Mouse (Mus musculus) stomach, embryonic 14.5 days (tissue): ENCODE measurements at regions not wholly inside any gene's neighbourhood (a gene's known extent, or its start where the extent isn't known, plus 50 kb on each side); places are given as distances from the start of the nearest gene placed in this dataset.

Source experiments
- ATAC-seq: fragments of 200-750 bp; cut with Nextera tagmentation; 2 replicates; pipeline ENCODE4 v1.8.0; 2017; ENCODE audit warnings: low read depth, moderate TSS enrichment; ENCODE audit not compliant: insufficient number of reproducible peaks, insufficient read depth, low FRiP score
- H3K27ac ChIP-seq: fragments of 300-500 bp; sonication (generic); 2 replicates; pipeline ENCODE4 v1.5.1; 2014; ENCODE audit warnings: mild to moderate bottlenecking, low read length, moderate library complexity, mixed read lengths
- H3K27me3 ChIP-seq: fragments of 300-500 bp; sonication (generic); 2 replicates; pipeline ENCODE4 v1.6.1; 2014; ENCODE audit warnings: low read length, control low read depth, mixed read lengths; ENCODE audit not compliant: control insufficient read depth, insufficient read depth
- H3K36me3 ChIP-seq: fragments of 300-500 bp; sonication (generic); 2 replicates; pipeline ENCODE4 v1.6.1; 2014; ENCODE audit warnings: mild to moderate bottlenecking, control low read depth, low read length, moderate library complexity, mixed read lengths; ENCODE audit not compliant: control insufficient read depth, insufficient read depth
- H3K4me1 ChIP-seq: fragments of 300-500 bp; sonication (generic); 2 replicates; pipeline ENCODE4 v1.6.1; 2014; ENCODE audit warnings: low read length, control low read depth, mixed read lengths; ENCODE audit not compliant: control insufficient read depth, insufficient read depth
- H3K4me2 ChIP-seq: fragments of 300-500 bp; sonication (generic); replicated peaks from 2 replicates; pipeline ENCODE4 v1.6.1; 2014; ENCODE audit warnings: low read depth, low read length, control low read depth
- H3K4me3 ChIP-seq: fragments of 300-500 bp; sonication (generic); 2 replicates; pipeline ENCODE4 v1.5.1; 2014; ENCODE audit warnings: low read depth, low read length, control low read depth
- H3K9ac ChIP-seq: fragments of 300-500 bp; sonication (generic); replicated peaks from 2 replicates; pipeline ENCODE4 v1.6.1; 2014; ENCODE audit warnings: low read depth, mild to moderate bottlenecking, control low read depth, low read length, moderate library complexity, mixed read lengths
- H3K9me3 ChIP-seq: fragments of 300-500 bp; sonication (generic); 2 replicates; pipeline ENCODE4 v1.6.1; 2016; ENCODE audit warnings: low read depth, low read length, control low read depth; ENCODE audit not compliant: control insufficient read depth
- WGBS: fragments of 180-500 bp; shearing (Covaris S2); extraction: QIAGEN DNeasy Blood & Tissue Kit; methylation state at CpG from one replicate; pipeline ENCODE4 v1.1.7; 2014; 5-methylcytosine and 5-hydroxymethylcytosine counted together

DNA sequence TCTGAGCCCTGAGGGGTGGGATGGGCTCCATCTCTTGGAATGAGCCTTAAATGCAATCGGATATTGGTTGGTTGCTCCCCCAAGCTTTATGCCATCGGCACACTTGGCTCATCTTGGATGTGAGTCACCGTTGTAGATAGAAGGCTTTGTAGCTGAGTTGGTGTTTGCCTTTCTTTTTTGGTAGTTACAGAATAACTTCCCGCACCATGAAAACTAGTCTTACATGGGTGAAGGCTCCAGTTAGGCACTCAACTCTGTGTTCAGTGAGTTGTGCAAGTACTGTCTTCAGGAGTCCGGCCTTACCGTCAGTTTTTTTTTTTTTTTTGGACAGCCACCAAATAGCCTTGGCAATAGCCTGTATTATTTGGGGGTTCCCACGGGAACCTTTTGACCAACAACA, 170.3 kb downstream of the Snx10 start:
- H3K4me1 ChIP-seq: no peaks in the 10 kb centered on the region
- H3K4me2 ChIP-seq: no peak overlapping the region
- no peaks in the 10 kb centered on the region for H3K36me3 ChIP-seq
- no peak overlapping the region for H3K4me3 ChIP-seq
- H3K27ac ChIP-seq: no peak overlapping the region
- H3K9me3 ChIP-seq: no peaks in the 10 kb centered on the region
- ATAC-seq: no peak
- WGBS: 84% methylated on average over 7 of the region's 7 CpGs
- no peak overlapping the region for H3K9ac ChIP-seq
- H3K27me3 ChIP-seq: no peaks in the 10 kb centered on the region

DNA sequence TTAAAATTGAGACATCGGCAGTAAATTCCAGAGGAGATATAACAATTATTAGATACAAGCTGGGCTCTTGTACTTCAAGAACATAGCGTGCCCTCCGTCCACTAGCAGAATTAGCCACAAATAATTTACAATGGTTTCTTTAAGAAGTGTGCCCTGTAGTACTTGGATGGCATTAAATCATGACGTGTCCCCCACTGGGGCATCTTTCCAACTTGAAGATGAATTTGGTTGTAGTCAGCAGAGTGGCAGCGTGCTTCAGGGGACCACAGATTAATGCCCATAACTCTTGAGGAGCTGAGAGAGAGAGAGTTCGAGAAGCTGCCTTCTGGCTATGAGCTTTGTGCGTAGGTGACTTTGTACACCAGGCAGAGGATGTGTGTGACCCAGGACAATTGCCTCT, 172.7 kb downstream of the Snx10 start:
- H3K27me3 ChIP-seq: no peaks in the 10 kb centered on the region
- no peak overlapping the region for H3K27ac ChIP-seq
- H3K4me3 ChIP-seq: no peak overlapping the region
- no peak overlapping the region for H3K4me2 ChIP-seq
- no peaks in the 10 kb centered on the region for H3K4me1 ChIP-seq
- no peaks in the 10 kb centered on the region for H3K9me3 ChIP-seq
- no peak overlapping the region for H3K9ac ChIP-seq
- no peaks in the 10 kb centered on the region for H3K36me3 ChIP-seq
- WGBS: 84% methylated on average over 7 of the region's 7 CpGs
- no peak for ATAC-seq

DNA sequence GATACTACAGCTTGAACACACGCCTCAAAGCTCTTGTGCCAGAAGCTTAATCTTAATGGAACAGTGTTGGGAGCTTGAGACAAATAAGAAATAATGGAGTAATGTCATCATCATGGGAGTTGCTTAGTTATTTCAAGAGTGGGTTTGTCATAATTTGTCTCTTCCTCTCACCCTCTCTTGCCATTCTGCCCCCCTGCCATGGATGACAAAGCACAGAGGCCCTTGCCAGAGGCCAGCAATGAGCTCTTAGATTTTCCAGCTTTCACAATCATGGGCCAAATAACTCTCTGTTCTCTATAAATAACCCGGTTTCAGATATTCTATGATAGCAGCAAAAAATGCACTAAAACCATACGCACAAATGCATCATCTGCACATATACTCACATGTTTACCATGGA, 174.1 kb downstream of the Snx10 start:
- 78% methylated on average over 3 of the region's 3 CpGs for WGBS
- Histone ChIP-seq H3K9ac (no peak overlapping the region), H3K4me1 (no peaks in the 10 kb centered on the region), H3K27me3 (no peaks in the 10 kb centered on the region), H3K9me3 (no peaks in the 10 kb centered on the region), H3K4me2 (no peak overlapping the region), H3K27ac (no peak overlapping the region), H3K36me3 (no peaks in the 10 kb centered on the region), H3K4me3 (no peak overlapping the region)
- ATAC-seq: no peak

DNA sequence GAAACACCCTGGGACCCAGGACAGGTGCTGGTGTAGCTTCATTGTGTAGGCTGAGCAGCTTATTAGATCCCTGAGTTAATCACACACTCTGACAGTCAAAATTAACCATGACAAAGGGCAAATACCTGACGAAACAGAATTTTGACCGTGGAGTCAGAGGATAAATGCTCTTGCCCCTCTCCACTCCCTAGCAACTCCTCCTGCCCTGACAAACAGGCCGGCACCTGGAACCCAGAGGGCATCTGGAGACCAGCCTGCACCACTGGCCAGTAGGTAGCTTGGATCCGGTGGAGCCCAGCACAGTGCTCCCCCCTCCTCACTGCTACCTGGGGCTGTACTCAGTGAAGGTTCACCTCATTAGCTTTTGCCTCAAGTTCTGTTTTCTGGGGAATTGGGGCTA, 174.5 kb downstream of the Snx10 start:
- no peak for ATAC-seq
- 67% methylated on average over 4 of the region's 4 CpGs for WGBS

DNA sequence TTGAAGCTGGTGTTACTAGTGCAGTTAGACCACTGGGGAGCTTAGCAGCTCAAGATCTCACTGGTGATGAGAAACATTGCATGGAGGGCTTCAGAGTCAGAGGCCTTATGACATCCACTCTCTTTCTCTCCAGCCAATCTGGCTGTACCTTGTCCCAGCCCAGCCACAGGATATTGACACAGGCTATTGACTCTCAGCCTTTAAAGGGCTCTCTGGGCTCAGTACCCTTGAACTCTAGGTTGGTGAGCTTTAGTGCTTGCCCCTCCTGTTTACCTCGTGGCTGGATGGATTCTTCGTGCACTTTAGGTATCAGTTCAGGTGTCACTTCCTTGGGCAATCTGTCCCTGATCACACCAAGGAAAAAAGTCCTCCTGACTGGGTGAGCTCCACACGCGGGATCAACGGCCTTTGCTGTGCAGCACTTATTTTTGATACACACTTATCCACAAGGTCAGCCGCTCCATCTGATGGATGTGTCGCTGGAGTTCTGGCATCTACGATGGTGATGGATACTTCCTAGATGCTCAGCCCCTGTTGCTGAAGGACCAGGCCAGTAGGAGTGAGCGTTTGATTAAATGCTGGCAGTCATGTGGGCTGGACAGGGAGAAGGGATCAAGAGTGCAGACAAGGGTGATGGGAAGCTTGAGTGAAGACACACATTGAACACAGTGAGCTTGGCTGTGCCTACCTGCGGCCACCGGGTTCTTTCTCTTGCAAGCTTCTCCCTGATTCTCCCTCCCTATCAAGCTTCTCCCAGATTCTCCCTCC, 177.7 kb downstream of the Snx10 start:
- H3K9ac ChIP-seq: no peak overlapping the region
- ATAC-seq: no peak
- no peak overlapping the region for H3K4me3 ChIP-seq
- 78% methylated on average over 11 of the region's 11 CpGs for WGBS
- no peak overlapping the region for H3K27ac ChIP-seq
- no peaks in the 10 kb centered on the region for H3K9me3 ChIP-seq
- H3K36me3 ChIP-seq: no peaks in the 10 kb centered on the region
- no peaks in the 10 kb centered on the region for H3K4me1 ChIP-seq
- no peaks in the 10 kb centered on the region for H3K27me3 ChIP-seq
- H3K4me2 ChIP-seq: no peak overlapping the region

More for the DNA sequence above, 174.5 kb downstream of the Snx10 start:
- Histone ChIP-seq H3K9ac (no peak overlapping the region), H3K36me3 (no peaks in the 10 kb centered on the region), H3K4me3 (no peak overlapping the region), H3K4me2 (no peak overlapping the region), H3K4me1 (no peaks in the 10 kb centered on the region), H3K9me3 (no peaks in the 10 kb centered on the region), H3K27ac (no peak overlapping the region), H3K27me3 (no peaks in the 10 kb centered on the region)

DNA sequence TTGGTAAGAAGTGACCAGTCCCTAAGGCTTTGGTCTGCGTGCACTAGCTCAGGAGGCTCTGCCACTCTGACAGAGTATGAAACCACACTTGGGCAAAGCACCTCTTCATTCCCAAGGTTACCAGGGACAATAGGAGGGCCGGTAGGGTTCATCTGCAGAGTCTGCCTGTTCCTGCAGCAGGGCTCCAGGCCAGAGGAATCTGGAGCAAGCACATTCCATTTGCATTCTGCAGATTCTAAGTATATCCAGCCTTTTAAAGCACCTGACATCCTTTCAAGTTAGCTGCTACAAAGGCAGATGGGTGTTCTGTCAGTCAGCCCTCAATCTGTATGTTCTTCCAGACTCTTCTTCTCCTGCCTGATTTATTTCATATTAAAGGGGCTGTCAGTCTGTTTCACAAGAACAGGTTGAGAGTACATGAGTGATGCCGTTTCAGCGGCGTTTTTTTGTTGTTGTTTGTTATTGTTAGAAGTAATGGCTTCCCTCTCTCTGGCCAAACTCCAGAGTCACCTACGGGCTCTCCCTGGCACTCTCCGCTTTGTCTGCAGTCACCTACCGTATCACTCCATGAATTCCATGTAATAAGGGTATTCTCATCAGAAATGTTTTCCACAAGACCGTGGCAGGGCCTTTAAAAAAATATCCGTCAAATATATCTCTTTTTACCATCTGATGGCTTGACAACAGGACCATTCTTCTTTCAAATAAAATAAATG, 178.9 kb downstream of the Snx10 start:
- no peak overlapping the region for H3K4me2 ChIP-seq
- no peaks in the 10 kb centered on the region for H3K9me3 ChIP-seq
- H3K27me3 ChIP-seq: no peaks in the 10 kb centered on the region
- no peak overlapping the region for H3K27ac ChIP-seq
- no peak overlapping the region for H3K4me3 ChIP-seq
- H3K4me1 ChIP-seq: no peaks in the 10 kb centered on the region
- no peak for ATAC-seq
- no peaks in the 10 kb centered on the region for H3K36me3 ChIP-seq
- 64% methylated on average over 10 of the region's 10 CpGs for WGBS
- no peak overlapping the region for H3K9ac ChIP-seq

DNA sequence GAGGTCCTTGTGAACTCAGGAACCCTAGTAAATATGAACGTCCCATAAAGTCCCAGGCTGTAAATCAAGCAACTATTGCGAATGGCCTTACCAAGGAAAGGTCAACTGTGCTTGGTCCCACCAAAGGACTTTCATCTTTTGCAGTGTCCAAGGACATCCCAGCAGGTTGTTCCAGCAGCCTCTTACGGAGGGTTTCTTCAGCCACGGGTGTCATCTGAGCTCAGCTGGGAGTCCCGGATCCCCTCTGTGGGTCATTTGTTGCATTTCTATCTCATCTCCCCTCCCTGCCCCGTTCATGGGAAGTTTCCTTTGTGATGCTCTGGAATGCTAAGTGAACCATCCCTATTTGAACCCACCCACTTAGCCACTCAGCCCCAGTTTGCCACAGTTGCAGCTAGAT, 184.3 kb downstream of the Snx10 start:
- H3K9ac ChIP-seq: no peak overlapping the region
- no peaks in the 10 kb centered on the region for H3K27me3 ChIP-seq
- H3K4me2 ChIP-seq: no peak overlapping the region
- WGBS: 49% methylated on average over 6 of the region's 6 CpGs
- no peaks in the 10 kb centered on the region for H3K9me3 ChIP-seq
- 0 out of 2 replicates have a peak, but pooled peaks cover 5% of the 10 kb centered on the region for H3K4me1 ChIP-seq
- no peak for ATAC-seq
- no peaks in the 10 kb centered on the region for H3K36me3 ChIP-seq
- no peak overlapping the region for H3K4me3 ChIP-seq
- H3K27ac ChIP-seq: no peak overlapping the region

DNA sequence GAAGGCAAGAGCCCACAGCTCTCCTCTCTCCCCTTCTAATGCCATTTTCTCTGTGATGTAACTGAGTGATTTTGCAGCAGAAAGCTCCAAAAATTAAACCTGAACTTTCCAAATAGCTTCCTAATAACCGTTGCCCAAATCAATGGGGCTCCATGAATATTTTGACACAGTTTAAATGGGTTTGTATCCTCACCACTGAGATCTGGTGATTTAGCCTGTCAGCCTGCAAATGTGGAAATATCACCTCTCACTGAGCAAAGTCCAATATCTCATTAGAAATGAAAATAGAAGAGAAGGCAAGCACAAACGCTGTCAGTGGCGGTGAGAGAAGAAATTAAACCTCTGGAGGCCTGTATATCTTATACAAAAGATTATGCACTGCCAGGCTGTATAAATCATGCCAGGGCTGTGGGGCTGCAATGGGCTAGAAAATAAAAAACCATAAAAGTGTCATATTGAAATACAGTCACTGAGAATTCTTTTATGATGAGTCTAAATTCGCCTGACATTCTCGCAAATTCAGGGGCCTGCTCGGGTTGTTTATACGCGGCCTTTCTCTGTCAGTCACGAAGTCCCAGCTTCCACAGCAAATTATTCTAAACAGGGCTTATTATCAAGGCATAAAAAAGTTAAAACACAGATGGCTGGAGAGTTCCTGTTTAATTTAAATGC, 185.1 kb downstream of the Snx10 start:
- WGBS: 38% methylated on average over 9 of the region's 9 CpGs

More for the DNA sequence above, 185.1 kb downstream of the Snx10 start:
- H3K27ac ChIP-seq: no peak overlapping the region
- H3K36me3 ChIP-seq: no peaks in the 10 kb centered on the region
- no peak overlapping the region for H3K4me2 ChIP-seq
- H3K9me3 ChIP-seq: no peaks in the 10 kb centered on the region
- no peak for ATAC-seq
- no peak overlapping the region for H3K9ac ChIP-seq
- H3K4me1 ChIP-seq: 0 out of 2 replicates have a peak, but pooled peaks cover 5% of the 10 kb centered on the region
- H3K27me3 ChIP-seq: no peaks in the 10 kb centered on the region
- no peak overlapping the region for H3K4me3 ChIP-seq
